Mouse (Mus musculus) adrenal gland, postnatal 36 days (tissue): ENCODE data around the gene Traf2. TPM values are rescaled to one million over a fixed set of nuclear protein-coding genes. Genes with fewer than 3 reads are reported as not detected.
A peak's percentile ranks its signal among the peaks of the same experiment; 100 is the strongest.

Experiments used
- DNase-seq, 2 experiments: peaks; one replicate each; pipeline ENCODE4 v3.0.0; 2021; ENCODE audit warnings: mixed read lengths in 1 of 2
- total RNA-seq, 2 experiments: library from RNA; stranded (reverse); gene quantifications; 2 replicates each; pipeline ENCODE4 v1.2.3; 2021

Gene Traf2
- total RNA-seq, 2 experiments from 2014 or later, result 22.3 to 26.2 TPM

DNA sequence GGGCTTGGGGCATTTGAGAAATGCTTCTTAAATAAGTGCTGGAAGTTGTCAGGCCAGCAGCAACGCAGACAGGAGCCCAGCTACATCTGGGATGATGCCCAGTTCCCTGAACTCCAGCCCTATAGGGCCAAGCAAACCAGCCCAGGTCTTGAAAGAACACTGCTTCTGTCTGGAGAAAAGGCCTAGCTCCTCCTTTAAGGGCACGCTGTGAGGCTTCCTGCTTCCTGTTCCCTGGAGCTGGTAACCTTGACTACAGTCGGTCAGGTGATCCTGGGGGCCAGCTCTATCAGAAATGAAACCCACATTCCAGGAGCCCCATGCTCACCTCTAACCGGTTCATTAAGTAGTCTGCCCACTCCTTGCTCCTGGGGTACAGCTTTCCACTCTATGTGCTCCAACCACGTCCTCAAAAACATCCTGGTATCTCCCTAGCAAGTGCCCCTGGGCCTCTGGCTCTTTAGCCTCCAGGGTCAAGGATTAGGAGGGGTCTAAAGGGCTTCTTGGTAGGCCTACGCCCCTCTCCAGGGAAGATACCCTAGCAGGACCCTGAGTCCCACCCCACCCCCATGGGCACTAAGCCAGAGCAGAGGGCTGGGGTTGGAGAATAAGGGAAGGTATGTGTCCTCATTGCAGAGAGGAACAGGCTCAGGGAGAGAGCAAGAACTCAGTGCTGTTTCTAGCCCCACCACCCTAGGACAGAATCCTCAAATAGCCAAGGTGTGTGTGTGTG, 48.7 kb downstream of the Traf2 start:
- no peak for DNase-seq

DNA sequence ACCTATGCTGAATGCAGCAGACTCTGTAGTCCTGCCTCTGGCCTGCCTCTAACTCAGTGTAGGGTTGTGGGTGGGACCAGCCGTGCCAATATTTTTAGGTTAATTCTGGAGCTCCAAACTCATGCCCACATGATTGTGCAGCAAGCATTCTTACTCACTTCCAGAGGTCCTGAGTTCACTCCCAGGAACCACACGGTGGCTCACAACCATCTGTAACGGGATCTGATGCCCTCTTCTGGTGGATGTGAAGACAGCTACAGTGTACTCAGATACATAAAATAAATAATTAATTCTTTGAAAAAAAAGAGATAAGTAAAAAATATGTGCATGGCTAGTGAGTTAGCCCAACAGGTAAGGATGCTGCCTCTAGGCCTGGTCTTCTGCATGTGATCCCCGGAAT, 50.3 kb downstream of the Traf2 start:
- DNase-seq, result no peak

DNA sequence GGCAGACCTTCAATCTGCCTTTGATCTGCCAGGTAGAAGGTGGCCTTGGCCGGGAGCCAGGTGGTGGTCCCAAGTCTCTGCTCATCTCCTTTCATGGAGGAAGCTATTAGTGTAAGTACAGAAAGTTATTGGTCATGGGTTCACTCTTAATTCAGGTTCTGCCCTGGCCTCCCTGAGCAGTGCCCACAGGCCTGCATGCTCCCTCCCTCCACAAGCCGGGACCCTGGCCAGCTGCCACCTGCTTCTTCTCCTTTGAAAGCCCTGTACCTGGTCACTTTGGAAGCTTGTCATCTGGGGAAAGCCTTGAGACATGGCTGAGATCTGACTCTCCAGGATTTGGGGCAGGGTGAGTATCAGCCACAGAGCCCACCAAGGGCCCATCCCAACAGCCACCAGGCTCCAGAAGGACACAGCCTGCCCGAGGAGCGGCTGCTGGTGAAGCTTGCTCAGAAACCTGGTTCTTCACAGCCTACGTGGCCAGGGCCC, 53.2 kb downstream of the Traf2 start, which contains the start of gene Lcn12:
TSS of gene Lcn12 (minus strand) at position 436 of the 486 bp plus-strand sequence.
- DNase-seq, result no peak

DNA sequence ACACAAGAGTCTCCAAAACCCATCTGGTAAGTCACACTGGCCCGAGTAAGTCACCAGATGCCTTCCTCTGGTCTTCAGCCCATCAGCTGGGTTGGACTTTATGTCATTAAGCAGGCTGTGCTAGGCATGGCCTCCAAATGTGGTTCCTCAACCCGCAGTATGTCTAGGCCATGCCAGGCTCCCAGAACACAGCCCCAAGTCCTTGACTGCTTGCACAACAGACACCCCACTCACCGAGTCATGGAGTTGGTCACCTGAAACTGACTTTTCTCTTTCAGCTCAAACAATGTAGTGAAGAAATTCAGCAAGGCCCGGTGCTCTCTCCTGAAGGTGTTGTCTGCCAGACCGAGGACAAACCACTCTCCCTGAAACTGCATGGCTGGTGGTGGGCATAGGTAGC, 53.8 kb downstream of the Traf2 start:
- no peak for DNase-seq

DNA sequence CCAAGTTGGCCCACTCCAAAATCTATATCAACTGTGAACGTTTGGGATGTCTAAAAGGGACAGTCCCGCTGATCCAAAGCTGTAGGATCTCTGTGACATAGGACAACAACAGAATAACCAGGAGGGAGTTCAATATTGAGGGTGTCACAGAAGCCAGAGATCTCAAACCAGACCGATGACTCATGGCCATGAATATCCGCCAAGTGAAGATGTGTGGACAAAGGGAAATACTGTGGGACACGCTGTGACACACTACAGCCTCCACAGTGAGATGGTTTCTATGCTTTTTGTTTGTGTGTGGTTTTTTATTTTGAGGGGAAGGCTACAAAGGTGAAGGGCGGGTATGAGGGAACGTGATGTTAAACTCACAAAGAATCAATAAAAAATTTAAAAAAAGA, 58.1 kb downstream of the Traf2 start:
- peak; percentile 71 to 75 for DNase-seq

DNA sequence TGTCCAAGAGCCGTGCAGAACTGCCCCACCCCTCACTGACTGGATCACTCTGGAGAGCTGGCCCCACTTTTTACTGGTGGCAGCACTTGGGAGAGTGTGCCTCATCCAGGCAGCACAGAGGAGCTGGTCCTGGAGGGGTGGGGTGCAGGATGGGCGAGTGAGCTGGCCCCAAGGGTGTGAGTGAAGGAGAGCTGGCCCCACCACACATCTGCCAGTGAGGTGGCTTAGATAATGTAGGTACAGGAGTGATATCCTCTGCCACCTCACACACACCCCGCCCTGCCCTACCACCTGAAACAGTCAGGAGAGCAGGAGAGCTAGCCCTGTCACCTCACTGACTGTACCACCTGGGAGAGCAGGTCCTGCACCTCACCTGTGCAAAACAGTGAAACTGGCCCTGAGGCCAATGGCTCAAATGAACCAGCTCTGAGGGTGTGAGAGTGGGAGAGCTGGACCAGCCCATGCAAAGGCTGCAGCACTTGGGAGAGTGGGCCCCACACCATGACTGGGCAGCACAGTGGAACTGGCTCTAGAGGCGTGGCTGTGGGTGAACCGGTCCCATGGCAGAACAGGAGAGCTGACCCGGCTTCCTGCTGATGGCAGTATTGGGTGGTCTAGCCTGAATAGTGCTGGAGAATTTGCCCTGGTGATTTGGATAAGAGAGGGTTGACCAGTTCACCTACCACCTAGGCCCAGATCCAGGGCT, 58.6 kb downstream of the Traf2 start:
- no peak for DNase-seq

DNA sequence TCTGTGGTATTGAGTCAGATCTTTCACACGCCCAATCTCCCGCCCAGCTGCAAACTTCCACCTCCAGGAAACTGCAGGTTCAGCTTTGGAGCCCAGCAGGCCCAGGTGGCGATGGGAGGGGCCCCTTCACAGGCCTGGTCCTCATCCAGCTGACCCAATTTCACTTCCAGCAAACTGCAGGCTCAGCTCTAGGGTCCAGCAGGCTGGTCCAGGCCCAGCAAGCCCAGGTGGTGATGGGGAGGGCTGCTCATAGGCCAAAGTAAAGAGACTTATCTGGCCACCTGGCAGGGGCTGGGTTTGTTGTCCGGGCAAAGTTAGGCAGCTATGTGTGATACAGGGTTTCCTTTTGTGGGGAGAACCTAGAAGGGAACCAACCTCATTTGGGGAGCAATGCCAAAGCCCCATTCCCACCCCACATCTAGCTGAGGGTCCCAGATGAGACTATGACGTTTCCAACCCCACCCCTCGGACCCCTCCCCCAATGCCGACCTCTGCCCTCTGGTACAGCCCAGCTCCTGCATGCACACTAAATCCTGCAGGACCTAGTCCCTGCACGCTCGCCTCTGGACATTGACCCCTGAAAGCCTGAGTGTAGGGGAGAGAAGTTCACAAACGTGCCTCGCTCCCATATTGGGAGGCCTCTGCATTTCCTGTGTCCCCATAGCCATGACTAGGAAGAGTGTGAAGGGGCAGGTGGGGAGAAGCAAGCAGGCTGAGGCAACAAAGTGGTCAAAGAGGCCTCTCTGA, 61.7 kb downstream of the Traf2 start:
- no peak for DNase-seq

DNA sequence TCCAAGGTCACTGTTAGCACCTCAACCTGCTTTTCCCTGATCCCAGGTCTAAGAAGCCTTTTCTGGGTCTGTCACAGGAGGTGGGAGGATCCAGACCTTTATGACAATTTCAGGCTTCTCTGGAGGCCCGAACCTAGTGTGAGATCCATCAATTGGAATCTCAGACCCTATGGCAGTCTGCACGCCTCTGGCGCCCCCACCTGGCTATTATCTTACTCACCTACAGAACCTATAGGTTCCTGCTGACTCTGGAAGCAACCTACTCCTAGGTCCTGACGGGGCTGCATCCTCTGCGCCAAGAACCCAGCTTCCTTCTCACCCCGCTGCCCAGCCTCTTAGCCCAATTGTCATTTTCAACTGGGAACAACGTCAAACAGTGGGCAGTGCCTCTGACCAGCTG, 63.8 kb downstream of the Traf2 start:
- DNase-seq, result peak; percentile 59 to 68

DNA sequence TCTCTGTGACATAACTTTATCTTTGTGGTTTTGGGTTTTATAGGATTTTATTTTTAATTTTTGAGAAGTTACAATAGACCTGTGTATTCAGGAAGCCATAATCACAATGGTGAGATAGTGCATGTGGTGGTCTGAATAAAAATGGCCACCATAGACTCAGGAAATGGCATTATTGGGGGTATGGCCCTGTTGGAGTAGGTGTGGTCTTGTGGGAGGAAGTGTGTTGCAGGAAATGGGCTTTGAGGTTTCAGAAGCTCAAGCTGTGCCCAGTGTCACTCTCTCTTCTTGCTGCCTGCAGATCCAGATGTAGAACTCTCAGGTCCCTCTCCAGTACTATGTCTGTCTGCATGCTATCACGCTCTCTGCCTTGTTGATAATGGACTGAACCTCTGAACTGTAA, 66.2 kb downstream of the Traf2 start:
- DNase-seq, result no peak

DNA sequence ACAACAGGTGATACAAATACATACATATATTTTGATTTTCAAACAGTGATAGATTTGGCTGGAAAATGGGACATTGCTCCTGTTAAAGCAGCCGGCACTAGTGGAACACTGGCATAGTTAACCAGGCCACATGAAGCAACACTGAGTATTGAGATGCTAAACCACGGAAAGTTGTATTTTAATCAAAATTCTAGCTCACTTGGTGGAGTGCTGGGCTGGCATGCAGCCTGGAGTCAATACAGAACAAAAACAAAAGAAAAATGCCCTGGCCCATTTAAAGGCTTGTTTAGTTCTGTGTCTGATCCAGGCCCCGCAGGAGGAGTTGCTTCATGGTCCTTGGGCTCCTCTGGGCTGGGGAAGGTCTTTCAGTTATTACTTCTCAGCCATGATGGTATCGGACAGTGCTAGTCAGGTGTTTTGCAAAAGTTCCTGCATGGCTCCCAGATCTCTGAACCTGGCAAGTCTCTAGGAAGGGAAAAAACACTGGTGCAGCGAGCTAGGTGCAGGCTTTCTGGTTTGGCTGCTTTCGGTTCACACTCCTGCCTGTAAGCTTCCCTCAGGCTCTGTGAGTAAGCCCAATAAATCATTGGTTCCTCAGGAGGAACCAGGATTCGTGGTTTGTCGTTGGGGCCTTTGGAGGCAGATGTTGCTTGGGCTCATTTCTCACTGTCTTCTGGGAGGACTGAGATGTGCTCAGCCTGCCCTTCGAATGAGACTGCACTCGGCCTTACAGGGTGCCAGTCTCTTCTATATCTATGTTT, 67.0 kb downstream of the Traf2 start:
- DNase-seq, result peak in 1 of 2 experiments; percentile 37

DNA sequence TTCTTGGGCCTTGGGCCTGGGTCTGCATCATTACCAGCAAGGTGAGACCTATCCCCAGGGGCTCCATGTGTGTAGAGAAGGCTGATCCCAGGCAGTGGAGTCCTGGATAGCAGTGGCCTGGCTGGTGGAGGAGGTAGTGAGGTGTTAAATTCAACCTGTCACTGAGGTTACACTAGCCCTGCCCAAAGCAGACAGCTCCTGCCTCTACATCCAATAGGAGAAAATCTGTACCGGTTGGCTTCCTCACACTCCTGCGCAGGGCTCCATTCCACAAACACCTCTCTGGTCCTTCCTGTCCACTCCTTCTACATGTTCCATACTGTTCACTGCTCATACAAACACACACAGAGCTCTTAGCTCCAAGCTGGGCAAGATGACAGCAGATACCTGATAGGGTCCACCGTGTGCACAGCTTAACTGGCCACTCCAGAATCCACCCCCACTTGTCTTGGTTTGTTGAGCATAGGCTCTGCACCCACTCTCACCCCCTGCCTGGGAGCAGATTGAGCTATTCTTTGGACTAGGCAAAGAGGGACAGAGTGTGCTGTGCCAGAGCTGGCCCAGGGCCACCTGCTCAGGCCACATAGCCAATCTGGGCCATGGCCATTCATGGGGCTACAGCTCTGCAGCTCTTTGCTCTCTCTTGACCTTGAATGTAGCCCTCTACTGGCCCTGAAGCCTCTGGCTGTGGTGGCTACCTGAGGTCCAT, 68.6 kb downstream of the Traf2 start:
- DNase-seq, result peak; percentile 77 to 81

DNA sequence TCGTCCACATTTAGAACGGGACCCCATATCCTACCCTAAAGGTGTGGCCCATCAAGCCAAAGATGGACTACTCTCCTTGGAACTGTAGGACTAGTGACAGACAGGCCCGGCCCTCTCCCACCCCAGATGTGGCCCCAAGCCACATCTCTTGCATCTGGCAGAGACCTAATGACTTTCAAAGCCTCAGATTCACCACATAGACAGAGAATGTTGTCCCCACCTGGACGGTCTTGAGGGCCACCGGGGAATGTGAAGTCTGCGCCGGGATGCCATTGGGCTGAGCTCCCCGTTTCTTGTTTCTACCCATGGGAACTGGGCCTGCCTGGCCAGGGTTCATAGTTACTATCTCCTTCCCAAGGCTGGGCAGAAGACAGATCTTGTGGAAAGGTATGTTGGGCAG, 69.2 kb downstream of the Traf2 start:
- DNase-seq, result no peak

DNA sequence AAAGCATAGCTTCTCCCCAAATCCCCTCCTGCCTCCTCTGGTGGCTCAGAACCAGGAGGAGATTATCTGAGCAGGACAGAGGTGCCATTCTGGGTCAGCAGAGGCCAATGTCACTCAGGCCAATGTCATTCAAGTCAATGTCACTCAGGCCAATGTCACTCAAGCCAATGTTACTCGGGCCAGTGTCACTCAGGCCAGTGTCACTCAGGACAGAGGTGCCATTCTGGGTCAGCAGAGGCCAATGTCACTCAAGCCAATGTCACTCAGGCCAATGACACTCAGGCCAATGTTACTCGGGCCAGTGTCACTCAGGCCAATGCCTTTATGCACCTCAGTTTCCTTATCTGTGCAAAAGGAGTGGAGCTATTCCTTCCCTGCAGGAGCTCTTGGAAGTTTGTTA, 74.2 kb downstream of the Traf2 start:
- DNase-seq, result no peak

DNA sequence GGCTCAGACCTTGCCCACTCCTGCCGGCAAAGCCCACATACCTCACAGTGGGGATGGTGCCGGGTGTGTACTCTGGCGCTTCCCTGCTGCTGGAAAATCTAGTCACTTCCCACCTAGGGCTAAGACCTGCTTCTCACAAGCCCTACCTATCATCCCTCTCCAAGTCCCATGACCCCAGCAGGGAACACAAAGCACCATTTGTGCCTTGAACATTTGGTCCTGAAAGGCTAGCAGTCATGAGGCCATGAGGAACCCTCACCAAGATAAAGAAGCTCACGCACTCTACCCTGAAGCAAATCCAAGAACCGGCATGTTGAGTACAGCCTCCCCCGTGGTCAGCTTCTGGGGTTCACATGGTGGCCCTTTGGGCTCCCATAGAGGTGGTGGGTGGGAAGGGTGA, 76.8 kb downstream of the Traf2 start, which contains the start of gene Ptgds:
TSS of gene Ptgds (minus strand) at position 78 of the 400 bp plus-strand sequence.
- no peak for DNase-seq

DNA sequence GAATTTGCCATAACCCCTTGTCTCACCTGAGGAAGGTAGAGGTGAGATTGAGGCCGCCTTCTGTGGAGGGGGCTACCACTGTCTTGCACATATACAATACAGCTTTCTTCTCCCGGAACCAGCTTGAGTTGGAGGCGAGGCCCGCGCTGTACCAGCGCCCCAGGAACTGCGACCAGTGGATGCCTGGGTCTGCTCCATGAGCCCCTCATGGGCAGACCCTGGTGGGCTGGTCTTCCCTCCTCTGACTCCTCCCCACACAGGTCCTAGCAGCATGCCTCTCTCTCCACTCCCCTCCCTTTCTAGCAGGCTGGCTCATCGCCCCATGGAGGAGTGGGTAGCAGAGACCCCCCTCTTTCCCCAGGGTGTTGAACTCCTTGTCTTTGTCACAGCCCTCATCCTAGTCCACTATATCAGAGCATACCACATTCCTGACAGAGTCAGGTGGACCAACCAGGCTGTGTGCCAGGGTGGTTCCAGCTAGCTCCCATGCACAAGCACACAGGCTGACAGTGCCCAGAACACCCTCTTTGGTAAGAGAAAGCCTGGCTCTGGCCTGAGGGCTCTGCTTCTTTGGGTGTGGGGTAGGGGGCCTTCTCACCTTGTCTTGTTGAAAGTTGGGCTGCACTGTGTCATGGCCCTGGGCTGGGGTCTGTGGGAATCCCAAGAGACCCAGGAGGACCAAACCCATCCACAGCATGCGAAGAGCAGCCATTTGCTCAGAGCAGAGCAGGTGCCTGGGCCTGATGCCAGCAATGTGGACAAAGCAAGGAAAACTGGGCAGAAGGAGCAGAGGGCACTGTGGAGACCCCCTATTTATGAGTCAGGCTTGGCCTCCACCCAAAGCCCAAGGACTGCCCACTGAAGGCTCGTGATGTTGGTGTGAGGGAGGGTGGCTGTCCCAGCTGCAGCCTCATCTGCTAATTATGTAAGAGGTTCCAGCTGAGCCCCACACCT, 77.5 kb downstream of the Traf2 start:
- DNase-seq, result peak in 1 of 2 experiments; percentile 19

Other genes with a start within 250 kb of the Traf2 start
- 1 to 10 TPM; 6.3 to 7.6 TPM for gene Grin1, start 227.8 kb downstream of the Traf2 start, total RNA-seq
- gene Man1b1, start 214.6 kb downstream of the Traf2 start, total RNA-seq, result 10 to 100 TPM; 53.1 to 59.2 TPM
- gene Dpp7, start 190.6 kb downstream of the Traf2 start, total RNA-seq, result 10 to 100 TPM; 29.9 to 31.8 TPM
- 10 to 100 TPM; 20.0 to 23.1 TPM for gene Uap1l1, start 181.3 kb downstream of the Traf2 start, total RNA-seq
- under 1 TPM; 0.43 to 0.95 TPM for gene Sapcd2, start 174.6 kb downstream of the Traf2 start, total RNA-seq
- 1 to 10 TPM; 5.0 to 7.8 TPM for gene Entpd2, start 151.1 kb downstream of the Traf2 start, total RNA-seq
- 100 to 1,000 TPM; 117 to 140 TPM for gene Npdc1, start 147.6 kb downstream of the Traf2 start, total RNA-seq
- gene Fut7, start 123.7 kb downstream of the Traf2 start, total RNA-seq, result not detected
- gene Abca2, start 118.2 kb downstream of the Traf2 start, total RNA-seq, result 10 to 100 TPM; 29.7 to 36.4 TPM
- gene Clic3, start 90.1 kb downstream of the Traf2 start, total RNA-seq, result not detected
- gene Paxx, start 85.8 kb downstream of the Traf2 start, total RNA-seq, result 10 to 100 TPM; 32.3 to 34.2 TPM
- 1 to 10 TPM; 1.1 to 2.0 TPM for gene Ptgds, start 76.9 kb downstream of the Traf2 start, total RNA-seq
- gene Lcn12, start 53.0 kb downstream of the Traf2 start, total RNA-seq, result not detected
- gene Fbxw5, start 46.2 kb downstream of the Traf2 start, total RNA-seq, result 10 to 100 TPM; 87.0 to 89.8 TPM
- 1 to 10 TPM; 1.7 TPM for gene C8g, start 45.2 kb downstream of the Traf2 start, total RNA-seq
- gene Edf1, start 10.9 kb upstream of the Traf2 start, total RNA-seq, result 100 to 1,000 TPM; 276 to 288 TPM
- gene Mamdc4, start 27.9 kb upstream of the Traf2 start, total RNA-seq, result 1 to 10 TPM; 1.5 to 3.1 TPM
- 10 to 100 TPM; 54.3 to 64.6 TPM for gene Phpt1, start 28.3 kb upstream of the Traf2 start, total RNA-seq
- gene Ajm1, start 34.8 kb upstream of the Traf2 start, total RNA-seq, result 1 to 10 TPM in 1 of 2 experiments, under 1 TPM in 1; 0.73 to 1.3 TPM
- gene Rabl6, start 61.6 kb upstream of the Traf2 start, total RNA-seq, result 10 to 100 TPM; 85.4 to 97.5 TPM
- gene Ccdc183, start 70.7 kb upstream of the Traf2 start, total RNA-seq, result not detected
- gene Tmem141, start 75.1 kb upstream of the Traf2 start, total RNA-seq, result 10 to 100 TPM; 22.1 to 38.9 TPM
- 10 to 100 TPM in 1 of 2 experiments, 1 to 10 TPM in 1; 4.5 to 14.3 TPM for gene Fcna, start 81.1 kb upstream of the Traf2 start, total RNA-seq
- not detected for gene Lcn8, start 106.2 kb upstream of the Traf2 start, total RNA-seq
- not detected for gene Lcn5, start 111.0 kb upstream of the Traf2 start, total RNA-seq
- gene Lcn6, start 129.8 kb upstream of the Traf2 start, total RNA-seq, result not detected
- not detected for gene Lcn10, start 135.8 kb upstream of the Traf2 start, total RNA-seq
- under 1 TPM in 1 of 2 experiments, not detected in 1; 0.53 TPM for gene Obp2a, start 153.1 kb upstream of the Traf2 start, total RNA-seq
- gene Bmyc, start 159.8 kb upstream of the Traf2 start, total RNA-seq, result 10 to 100 TPM; 43.5 to 45.0 TPM
- gene Obp2b, start 190.1 kb upstream of the Traf2 start, total RNA-seq, result not detected
- not detected for gene Lcn3, start 218.6 kb upstream of the Traf2 start, total RNA-seq
- gene Lcn11, start 230.1 kb upstream of the Traf2 start, total RNA-seq, result not detected
- gene Gm13539, start 235.3 kb upstream of the Traf2 start, total RNA-seq, result not detected